Mouse (Mus musculus): ENCODE measurements at regions not wholly inside any gene's neighbourhood (a gene's known extent, or its start where the extent isn't known, plus 50 kb on each side); places are given as distances from the start of the nearest gene placed in this dataset.

DNA sequence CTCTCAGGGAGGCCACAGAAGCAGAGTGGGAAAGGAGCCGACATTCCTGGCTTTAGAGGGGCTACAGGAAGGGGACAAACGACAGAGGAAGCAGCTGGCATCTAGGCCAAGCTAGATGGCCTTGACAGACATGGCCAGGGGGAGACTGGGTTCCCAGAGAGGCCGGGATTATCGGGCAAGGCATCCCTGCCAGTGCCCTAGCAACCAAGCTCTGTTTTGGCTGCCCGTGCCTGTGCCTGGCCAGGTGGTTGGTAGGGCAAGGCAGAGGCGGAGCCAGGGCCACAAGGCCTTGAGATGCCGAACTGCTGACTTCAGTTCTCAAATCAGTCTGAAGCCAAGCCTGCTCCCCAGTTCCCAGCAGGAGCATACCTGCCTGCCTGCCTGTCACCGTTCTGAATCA lies 142.7 kb downstream of the Vegfa start:
- DNase-seq (ENCODE audit: low spot score): no peak

DNA sequence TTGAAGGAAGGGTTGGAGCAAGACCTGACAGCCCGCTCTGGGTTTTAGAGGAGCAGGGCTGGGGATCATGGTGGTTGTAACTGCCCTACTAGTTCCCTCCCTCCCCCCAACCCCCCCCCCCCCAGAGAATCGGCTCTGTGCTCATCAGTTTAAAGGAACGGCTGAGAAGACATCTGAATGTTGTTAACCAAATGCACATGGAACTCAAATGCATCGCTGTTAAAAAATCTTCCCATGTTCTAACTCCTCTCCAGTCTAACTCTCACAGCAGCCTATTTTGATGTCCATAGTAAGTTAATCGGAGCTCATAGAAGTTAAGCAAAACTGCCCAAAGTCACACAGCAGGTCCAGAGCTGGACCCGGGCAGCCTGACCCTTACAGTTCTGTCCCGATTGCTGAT lies 143.1 kb downstream of the Vegfa start:
- no peak for DNase-seq (ENCODE audit: low spot score)

DNA sequence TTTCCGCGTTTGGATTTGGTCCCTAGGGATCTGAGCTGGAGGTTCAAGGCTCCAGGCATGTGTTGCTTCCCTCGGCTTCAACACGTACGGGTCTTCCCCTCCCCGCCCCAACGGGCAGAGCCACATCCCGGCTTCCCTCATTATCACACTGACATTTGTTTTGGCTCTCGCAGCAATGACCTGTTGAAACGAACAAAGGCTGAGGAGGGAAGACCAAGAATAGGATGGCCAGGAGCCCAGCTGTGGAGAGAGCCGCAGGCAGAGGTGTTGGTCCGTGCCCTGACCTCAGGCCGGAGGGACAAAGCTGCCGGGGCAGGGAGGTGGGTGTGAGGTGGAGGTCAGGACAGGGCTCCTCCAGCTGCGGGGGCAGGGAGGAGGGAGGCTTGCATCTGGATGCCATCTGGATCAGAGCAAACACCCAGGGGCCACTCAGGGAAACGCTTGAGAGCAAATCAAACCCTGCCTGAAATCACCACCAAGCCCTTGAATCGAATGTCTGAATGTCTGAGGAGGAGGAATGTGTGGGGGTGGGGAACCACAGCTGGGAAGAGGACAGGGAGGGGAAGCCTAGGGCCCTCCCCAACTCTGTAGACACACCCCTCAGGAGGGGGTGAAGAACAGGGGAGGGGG lies 145.6 kb downstream of the Vegfa start:
- no peak for DNase-seq (ENCODE audit: low spot score)

DNA sequence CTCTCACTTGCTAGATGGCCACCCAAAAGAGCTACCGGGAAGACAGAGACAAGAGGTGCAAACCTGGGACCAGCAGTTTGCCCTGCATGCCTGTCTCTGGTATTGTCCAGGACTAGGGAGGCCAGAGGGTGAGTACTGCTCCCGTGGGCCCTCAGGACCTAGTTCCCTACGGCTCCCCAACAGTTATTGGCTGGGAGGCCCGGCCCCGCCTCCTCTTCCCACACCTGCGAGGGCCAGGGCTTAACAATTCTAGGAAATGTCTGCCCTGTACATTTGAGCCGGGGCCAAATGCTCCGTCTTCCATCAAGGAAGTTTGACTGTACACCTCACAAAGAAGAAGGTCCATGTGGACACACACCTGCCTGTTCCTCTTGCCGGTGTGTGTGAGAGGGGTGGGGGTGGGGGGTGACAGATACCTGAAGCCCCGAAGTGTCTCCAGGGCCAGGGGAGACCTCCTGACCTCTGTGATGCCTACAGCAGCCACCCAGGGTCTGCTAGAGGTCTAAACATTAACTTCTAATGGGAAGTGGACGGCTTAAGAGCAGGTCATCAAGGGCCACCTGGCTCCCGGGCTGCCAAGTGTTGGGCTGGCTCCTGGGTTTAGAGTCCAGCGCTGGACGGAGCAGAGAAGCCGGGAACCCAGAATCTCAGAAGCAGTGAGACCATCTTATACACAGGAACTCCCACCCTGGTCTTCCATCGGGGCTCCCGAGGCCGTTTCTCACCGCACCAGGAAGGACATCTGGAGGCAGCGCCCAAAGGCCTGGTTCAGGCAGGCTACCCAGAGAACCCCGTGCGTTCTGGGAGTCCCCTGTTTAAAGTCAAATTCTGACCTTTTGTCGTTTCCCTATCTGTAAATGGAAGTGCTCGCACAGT lies 146.5 kb downstream of the Vegfa start:
- DNase-seq (ENCODE audit: low spot score): no peak

DNA sequence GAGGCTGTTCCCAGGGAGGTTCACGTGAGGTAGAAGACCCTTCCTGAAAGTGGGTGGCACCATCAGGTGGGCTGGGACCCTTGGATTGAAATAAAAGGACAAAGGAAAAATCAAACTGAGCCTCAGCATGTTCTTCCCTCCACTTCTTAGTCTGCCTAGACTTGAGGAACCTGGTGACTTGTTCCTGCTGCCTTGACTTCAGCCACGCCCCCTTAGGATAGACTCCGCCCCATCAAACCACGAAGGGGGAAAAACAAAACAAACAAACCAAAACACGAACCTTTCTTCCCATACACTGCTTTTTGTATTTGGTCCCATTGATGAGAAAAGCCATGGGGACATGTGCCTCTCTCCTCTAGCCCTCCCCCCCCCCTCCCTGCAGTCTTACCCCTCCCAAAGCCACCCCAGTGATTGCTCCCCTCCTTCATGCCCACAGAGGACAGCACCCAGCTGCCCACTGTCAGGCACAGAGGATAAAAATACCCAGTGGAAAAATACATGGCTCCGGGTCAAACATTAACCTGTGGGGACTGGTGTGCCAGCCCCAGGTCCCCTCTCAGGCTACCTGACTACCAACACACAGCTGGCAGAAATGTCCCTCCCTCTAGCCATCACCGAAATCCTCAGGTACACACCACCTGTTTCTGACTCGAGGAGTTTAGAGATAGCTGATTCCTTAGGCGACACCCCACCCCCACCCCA lies 148.0 kb downstream of the Vegfa start:
- no peak for DNase-seq (ENCODE audit: low spot score)

DNA sequence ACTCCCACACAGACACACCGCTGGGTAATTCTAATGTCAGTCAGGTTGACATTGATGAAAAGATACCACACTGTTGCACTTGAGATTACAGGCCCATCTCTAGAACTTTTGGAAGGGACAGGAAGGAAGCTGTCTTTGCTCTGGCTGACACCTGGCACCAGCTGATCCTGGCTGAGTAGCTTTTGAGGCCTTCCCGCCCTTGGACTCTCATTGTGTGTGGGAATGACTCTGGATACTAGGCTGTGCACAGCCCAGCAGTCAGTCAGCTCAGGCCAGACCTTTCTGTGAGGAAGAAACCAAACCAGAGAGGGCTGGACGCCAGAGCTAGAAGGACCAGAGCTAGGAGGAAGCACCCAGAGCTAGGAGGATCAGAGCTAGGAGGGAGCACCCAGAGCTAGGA lies 149.0 kb upstream of the 1600014C23Rik start:
- no peak for DNase-seq (ENCODE audit: low spot score)

DNA sequence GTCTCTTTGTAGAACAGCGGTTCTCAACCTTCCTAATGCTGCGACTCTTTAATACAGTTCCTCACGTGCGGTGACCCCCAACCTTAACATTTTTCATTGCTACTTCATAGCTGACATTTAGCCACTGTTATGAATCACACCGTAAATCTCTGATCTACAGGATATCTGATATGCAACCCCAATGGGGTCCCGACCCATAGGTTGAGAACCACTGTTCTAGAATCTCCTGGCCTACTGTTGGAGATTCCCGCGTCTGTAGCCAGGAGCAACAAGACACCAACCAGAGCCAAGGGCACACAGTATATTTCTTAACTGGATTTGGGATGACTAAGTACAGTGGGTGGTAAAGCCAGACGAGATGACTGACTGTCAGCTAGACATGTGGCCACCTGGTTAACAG lies 147.6 kb upstream of the 1600014C23Rik start:
- no peak for DNase-seq (ENCODE audit: low spot score)

DNA sequence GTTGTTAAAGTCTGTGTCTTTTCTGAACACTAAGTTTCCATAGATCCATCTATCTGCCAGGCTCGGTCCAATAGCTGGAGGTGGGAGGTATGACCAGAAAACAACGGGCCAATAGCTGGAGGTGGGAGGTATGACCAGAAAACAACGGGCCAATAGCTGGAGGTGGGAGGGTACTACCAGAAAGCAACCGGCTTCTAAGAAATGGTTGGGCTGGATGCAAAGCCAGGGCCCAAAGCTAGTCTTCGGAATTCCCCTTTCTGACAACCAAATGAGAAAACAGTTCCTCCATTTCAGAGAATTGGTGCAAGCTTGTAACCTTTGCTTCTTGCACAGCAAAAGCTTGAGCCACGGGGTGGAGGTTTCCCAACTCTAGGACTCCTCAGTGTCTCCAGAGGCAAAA lies 147.1 kb upstream of the 1600014C23Rik start:
- no peak for DNase-seq (ENCODE audit: low spot score)

DNA sequence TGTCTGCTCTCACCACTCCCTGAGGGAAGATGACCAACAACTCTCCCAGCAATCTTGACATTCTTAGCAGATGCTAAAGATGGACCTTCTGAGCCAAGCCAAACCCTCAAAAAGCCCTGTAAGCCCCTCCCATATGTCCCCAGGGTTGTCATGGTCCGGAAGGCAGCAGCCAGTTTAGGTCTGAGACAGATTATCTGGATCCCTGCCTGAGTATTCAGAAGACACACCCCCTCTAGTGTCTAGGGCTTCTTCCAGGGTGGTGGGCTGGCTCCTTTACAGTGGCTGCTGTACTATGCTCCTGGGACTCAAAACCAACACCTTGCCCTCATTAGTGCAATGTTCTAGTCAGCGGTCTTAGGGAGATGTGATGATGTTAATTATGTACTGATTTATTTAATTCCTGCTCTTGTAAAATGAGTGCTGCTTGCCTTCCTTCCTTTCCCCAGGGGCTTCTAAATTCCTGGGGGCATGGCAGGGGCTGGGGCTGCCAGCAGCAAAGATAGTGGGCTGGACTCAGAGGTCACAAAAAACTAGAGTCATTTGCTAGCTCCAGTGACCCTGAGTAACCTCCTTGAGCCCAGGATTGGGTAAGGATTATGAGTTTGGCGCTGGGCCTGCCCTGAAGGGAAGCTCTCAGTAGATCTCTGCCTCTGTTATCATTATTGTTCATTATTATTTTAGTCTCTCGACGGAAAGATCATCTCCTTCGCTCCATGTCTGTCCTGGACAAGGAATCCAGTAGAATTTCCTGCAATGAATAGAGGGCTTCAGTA lies 146.0 kb upstream of the 1600014C23Rik start:
- DNase-seq (ENCODE audit: low spot score): no peak

DNA sequence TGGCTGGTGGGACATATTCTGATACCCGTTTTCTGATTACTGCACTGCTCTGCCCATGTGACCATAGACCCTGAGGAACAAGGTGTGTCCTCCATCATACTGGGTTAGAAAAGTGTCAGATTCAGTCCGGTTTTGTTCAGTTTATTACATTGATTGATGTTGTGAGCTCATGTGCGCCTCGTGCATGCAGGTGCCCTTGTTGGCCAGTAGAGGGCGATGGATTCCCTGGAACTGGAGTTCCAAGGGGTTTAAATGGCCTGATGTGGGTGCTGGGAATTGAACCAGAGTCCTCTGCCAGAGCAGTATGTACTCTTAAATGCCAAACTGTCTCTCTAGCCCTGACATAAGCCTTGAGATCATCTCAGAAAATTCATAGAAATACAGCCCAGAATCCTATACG lies 144.8 kb upstream of the 1600014C23Rik start:
- DNase-seq (ENCODE audit: low spot score): no peak

DNA sequence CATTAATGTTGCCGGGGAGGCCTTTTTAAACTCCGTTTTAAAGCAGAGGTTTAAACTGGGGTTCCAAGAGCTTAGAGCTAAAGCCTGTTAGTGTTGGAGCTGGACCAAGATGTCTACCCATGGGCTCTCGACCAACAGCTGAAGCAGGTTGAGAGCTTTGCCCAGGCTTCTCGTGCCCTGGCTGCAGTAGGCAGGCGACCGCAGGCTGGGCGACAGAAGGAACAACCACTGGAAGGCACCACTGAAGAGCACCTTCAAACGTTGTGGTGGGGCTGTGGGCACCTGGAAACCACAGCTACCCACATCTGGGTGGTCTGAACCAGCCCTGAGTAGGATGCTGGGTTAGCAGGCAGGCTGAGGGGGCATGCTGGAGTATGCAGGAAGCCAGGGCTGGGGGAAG lies 141.7 kb upstream of the 1600014C23Rik start:
- DNase-seq (ENCODE audit: low spot score): no peak

DNA sequence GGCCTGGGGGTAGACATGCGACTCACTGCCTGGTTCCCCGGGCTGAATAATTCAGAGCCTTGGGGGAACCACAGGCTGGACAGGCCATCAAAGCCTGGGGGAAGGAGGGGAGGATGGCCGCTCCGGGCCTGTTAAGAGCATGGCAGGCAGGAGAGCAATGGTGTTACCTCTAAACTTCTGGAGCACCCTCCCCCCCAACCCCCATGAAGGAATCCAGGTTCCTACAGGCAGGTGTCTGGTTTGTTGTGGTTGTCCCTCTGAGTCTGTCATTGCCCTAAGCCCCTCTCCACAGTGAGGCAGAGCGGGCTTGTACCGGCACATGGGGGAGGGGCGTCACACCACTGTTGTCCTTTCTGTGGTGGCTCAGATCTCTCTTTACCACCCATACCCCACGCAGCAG lies 140.4 kb upstream of the 1600014C23Rik start:
- no peak for DNase-seq (ENCODE audit: low spot score)

DNA sequence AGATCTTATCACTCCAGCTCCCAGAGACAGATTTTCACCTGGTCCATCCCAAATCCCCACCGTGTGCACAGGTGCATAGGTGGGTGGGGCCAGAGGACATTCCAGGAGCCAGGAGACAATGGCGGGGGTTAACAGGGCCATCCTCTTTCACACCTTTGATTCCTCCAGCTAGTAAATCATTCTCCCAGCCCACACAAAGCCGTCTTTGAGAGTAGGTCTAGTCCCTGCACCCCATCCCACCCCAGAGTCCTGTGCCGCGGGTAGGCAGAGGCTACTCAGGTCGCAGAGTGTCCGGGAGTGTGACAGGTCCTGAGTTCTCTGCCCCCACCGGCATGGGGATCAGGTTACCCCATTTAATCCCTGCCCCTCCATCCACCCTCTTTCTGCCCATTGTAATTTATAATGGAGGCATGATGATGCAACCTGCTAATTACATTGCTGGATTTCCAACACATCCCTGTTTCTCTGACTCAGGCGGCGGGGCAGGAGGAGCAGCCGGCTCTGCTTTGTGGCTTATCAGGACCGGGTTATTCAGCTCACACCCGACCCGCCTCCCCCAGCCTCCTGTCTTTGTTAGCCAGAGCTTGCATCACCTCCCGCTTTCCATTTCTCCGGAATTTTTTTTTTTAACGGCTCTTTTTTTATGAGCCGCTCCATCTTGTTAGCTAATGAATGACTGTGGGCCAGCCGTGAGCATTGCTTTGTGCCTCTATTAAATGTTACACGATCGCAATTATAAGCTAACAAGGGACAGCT lies 139.7 kb upstream of the 1600014C23Rik start:
- peak; percentile 64 for DNase-seq (ENCODE audit: low spot score)

DNA sequence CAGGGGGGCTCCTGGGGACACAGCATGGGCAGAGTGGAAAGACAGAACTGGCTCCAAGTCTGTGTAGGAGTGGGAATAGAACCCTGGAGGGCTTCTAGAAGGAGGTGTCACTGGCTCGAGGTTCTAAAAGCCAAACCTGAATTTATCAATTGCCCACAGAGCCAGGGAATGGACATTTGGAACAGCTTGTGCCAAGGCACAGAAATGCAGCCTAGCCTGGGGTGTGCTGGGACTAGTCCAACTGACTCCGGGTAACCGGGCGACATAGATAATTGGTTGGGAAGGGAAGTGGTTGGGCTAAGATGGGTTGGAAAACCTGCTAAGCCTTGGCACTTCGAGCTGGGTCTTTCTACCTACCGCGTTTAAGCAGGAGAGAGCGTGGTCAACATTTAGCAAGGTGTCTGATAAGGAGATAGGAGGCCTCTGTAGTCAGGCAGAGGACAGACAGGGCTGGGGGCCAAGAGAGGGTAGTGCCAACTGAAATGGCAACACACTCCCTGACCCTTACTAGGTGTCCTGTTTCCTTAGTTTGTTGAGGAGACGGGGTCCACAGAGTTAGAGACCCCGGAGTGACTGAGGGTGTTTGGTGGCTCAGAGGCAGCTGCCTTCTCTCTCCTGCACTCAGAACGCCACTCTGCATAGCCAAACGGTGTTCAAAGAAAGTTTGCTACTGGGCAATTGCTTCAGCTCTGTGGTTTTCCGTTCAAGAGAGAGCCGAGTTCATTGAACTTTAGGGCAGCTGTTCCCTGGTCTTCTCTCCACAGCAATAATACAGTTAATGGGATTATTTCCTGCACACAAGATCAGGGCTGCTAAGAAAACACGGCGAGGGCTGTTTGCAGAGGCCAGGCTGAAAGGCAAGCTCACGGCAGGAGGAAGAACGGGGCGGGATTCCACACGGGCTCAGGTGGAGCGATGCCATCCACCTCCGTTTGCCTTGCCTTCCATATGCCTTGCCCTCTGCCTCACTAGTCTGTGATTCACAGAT lies 138.3 kb upstream of the 1600014C23Rik start:
- DNase-seq (ENCODE audit: low spot score): peak; percentile 34

DNA sequence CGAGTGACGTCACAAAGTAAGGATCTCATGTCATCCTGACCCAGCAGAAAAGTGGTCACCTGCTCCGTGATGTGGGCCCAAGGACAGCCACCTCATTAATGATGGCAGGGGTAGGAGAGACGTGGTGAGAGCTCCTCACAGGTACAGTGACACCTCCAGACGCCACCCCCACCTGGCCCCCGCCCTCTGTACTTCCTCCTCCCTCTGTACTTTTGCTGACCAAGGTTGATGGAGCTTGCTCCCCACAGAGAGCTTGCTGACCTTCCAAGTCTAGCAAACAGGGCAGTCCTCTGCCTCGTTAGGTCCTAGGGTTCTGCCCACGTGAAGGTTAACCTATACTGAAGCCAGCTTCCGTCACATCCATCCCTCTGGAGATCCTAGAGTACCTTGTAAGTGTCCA lies 137.4 kb upstream of the 1600014C23Rik start:
- DNase-seq (ENCODE audit: low spot score): no peak

DNA sequence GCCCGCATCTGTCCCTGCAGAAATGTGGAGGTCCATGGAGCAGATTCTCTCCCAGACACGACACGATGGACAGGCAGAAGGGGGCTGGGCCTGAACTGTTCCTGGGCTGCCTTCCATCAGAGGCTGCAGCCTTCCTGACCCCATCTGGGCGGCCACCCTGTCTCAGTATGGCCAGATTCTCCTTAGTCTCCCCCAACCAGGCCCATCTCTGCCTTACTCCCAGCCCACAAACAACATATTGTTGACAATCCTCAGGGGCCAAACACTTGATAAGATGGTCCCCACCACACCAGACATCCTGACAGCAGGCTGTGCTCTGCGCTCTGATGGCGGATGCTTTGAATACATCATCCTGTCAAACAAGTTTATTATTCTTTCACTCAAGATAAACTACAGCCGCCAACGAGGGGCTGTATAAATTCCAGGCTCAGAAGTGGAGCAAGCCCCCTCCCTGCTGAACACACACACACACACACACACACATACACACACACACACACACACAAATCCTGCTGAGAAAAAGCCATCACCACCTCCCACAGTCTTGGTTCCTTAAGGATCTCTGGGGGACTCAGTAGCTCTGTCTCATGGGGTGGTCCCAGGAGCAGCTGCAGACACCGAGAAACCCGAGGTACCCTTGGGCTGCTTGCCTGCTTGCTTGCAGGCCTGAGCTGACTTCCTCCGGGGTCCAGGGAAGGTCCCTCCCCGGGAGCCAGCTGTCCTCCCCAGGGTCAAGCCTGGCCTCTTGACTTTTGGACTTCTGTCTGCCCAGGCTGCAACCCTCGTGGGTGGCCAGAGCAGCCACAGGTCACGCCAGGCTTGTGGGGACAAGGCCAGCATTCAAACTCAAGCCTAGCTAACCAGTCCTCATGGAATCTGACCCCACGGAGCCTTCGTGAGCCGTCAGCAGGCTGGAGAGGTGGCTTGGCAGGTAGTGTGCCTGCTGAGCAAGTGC lies 135.6 kb upstream of the 1600014C23Rik start:
- no peak for DNase-seq (ENCODE audit: low spot score)

DNA sequence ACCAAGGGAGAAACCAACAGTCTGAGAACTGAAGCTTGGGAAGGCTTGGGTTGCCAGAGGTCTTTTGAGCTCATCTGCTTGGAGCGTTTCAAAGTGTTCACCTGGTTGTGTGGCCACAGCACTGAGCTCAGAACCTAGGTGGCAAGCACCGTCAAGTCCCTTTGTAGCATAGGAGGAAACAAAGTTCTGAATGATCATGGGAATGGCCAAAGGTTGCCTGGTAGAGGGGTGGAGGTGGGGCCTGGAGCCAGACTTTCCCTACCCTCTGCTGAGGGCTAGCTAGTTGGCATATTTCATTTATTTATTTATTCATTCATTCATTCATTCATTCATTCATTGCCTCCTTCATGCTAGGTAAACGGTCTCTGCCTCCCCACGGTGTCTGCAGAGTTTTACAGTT lies 134.9 kb upstream of the 1600014C23Rik start:
- no peak for DNase-seq (ENCODE audit: low spot score)

DNA sequence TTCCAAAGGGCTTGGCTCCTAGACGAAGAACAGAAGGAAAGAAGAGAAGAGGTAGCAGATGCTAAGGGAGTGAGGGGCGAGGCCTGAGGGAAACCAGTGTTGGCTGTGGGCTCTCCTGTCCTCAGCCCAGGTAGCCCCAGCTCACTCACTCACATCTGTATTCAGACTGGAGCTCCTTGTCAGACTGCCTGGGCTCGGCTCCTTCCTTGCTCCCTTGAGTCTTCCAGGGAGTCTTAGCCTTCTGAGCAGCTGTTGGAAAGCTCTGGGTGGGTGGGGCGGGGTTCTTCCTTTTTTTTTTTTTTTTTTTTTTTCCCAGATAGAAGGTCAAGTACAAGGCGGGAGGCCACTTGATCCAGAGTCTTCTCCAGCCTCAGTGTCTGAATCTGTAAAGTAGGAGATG lies 134.1 kb upstream of the 1600014C23Rik start:
- DNase-seq (ENCODE audit: low spot score): no peak

All from urinary bladder, postnatal 14 days (tissue).